Mouse (Mus musculus) thymus, postnatal 0 days (tissue): ENCODE measurements around the gene Lpin2. TPM values are rescaled to one million over a fixed set of nuclear protein-coding genes. Genes with fewer than 3 reads are reported as not detected.
A peak's percentile ranks its signal among the peaks of the same experiment; 100 is the strongest.

ENCODE experiments used
- DNase-seq: peaks from one replicate; pipeline ENCODE4 v3.0.0-alpha.2; 2015; ENCODE audit warnings: low spot score
- polyA plus RNA-seq: library from polyadenylated mRNA; unstranded; fragments of >200 nt; fragmentation: Nextera tagmentation; extraction: Ambion mirVana; gene quantifications from 2 replicates; pipeline ENCODE4 v1.2.1, GENCODE M21; 2015

The Lpin2 gene
- polyA plus RNA-seq, 1 experiment from 2014 or later = 19.8 TPM

GRCm38 (mm10) chr17:71259727-71260126, 77.4 kb downstream of the Lpin2 start:
- DNase-seq = no peak

GRCm38 (mm10) chr17:71260658-71261057, 78.3 kb downstream of the Lpin2 start:
- no peak for DNase-seq

GRCm38 (mm10) chr17:71263136-71263535, 80.8 kb downstream of the Lpin2 start:
- peak; percentile 41 for DNase-seq

- DNase-seq = peak; percentile 21
These were observed 82.4 kb downstream of the Lpin2 start for GRCm38 (mm10) chr17:71264739-71265138.

- DNase-seq = no peak
These were observed 83.1 kb downstream of the Lpin2 start for GRCm38 (mm10) chr17:71265336-71266051.

GRCm38 (mm10) chr17:71267374-71267773, 85.0 kb downstream of the Lpin2 start:
- no peak for DNase-seq

- no peak for DNase-seq
These were observed 85.8 kb downstream of the Lpin2 start for GRCm38 (mm10) chr17:71268152-71268551.

- DNase-seq = no peak
These were observed 86.2 kb downstream of the Lpin2 start for GRCm38 (mm10) chr17:71268599-71268998.

- no peak for DNase-seq
These were observed 91.5 kb downstream of the Lpin2 start for GRCm38 (mm10) chr17:71273901-71274300.

- DNase-seq = no peak
These were observed 94.4 kb downstream of the Lpin2 start for GRCm38 (mm10) chr17:71276771-71277170.

- no peak for DNase-seq
These were observed 95.5 kb downstream of the Lpin2 start for GRCm38 (mm10) chr17:71277701-71278491.

GRCm38 (mm10) chr17:71282716-71283115, 100.4 kb downstream of the Lpin2 start:
- DNase-seq = no peak

GRCm38 (mm10) chr17:71283237-71283636, 100.9 kb downstream of the Lpin2 start:
- DNase-seq = no peak

- DNase-seq = no peak
These were observed 102.5 kb downstream of the Lpin2 start for GRCm38 (mm10) chr17:71284890-71285289.

- DNase-seq = no peak
These were observed 103.6 kb downstream of the Lpin2 start for GRCm38 (mm10) chr17:71285929-71286328.

- no peak for DNase-seq
These were observed 105.2 kb downstream of the Lpin2 start for GRCm38 (mm10) chr17:71287586-71287985.

- DNase-seq = no peak
These were observed 105.9 kb downstream of the Lpin2 start for GRCm38 (mm10) chr17:71288145-71288758.

GRCm38 (mm10) chr17:71288808-71289548, 106.6 kb downstream of the Lpin2 start:
- DNase-seq = no peak

GRCm38 (mm10) chr17:71289572-71290176, 107.3 kb downstream of the Lpin2 start:
- no peak for DNase-seq

GRCm38 (mm10) chr17:71290486-71291410, 108.4 kb downstream of the Lpin2 start:
- no peak for DNase-seq
